Mouse (Mus musculus) neural tube, embryonic 13.5 days (tissue): Measurements from ENCODE around the gene Gm21616. TPM values are rescaled to one million over a fixed set of nuclear protein-coding genes. Genes with fewer than 3 reads are reported as not detected.
"Not testable (repeated sequence)": the region's sequence is repeated elsewhere in the genome, so short reads cannot be mapped to it uniquely, and the experiment has no call there.

Experiments used
- ATAC-seq: fragments of 200-750 bp; cut with Nextera tagmentation; 2 replicates; pipeline ENCODE4 v1.8.0; 2017; ENCODE audit warnings: low read depth, mild to moderate bottlenecking, moderate TSS enrichment, moderate library complexity
- H3K27ac ChIP-seq: fragments of 300-500 bp; sonication (generic); replicated peaks from 2 replicates; pipeline ENCODE4 v1.5.1; 2015; ENCODE audit warnings: moderate library complexity, mild to moderate bottlenecking, inconsistent platforms
- H3K27me3 ChIP-seq: fragments of 300-500 bp; sonication (generic); 2 replicates; pipeline ENCODE4 v1.6.1; 2015; ENCODE audit warnings: mild to moderate bottlenecking, inconsistent platforms
- H3K36me3 ChIP-seq: fragments of 300-500 bp; sonication (generic); 2 replicates; pipeline ENCODE4 v1.6.1; 2015; ENCODE audit warnings: mild to moderate bottlenecking, inconsistent platforms
- H3K4me1 ChIP-seq: fragments of 300-500 bp; sonication (generic); replicated peaks from 2 replicates; pipeline ENCODE4 v1.6.1; 2015; ENCODE audit warnings: inconsistent platforms
- H3K4me2 ChIP-seq: fragments of 300-500 bp; sonication (generic); 2 replicates; pipeline ENCODE4 v1.6.1; 2015; ENCODE audit warnings: inconsistent platforms, mild to moderate bottlenecking, moderate library complexity
- H3K4me3 ChIP-seq: fragments of 300-500 bp; sonication (generic); 2 replicates; pipeline ENCODE4 v1.5.1; 2015; ENCODE audit warnings: mild to moderate bottlenecking, inconsistent platforms
- H3K9ac ChIP-seq: fragments of 300-500 bp; sonication (generic); 2 replicates; pipeline ENCODE4 v1.6.1; 2015; ENCODE audit warnings: moderate library complexity, mild to moderate bottlenecking, inconsistent platforms
- H3K9me3 ChIP-seq: fragments of 300-500 bp; sonication (generic); 2 replicates; pipeline ENCODE4 v1.6.1; 2016; ENCODE audit warnings: inconsistent platforms
- WGBS: fragments of 180-500 bp; shearing (Covaris S2); methylation state at CpG from one replicate; pipeline ENCODE4 v1.1.7; 2015; 5-methylcytosine and 5-hydroxymethylcytosine counted together
- polyA plus RNA-seq: library from polyadenylated mRNA; unstranded; fragments of >200 nt; fragmentation: Nextera tagmentation; extraction: Ambion mirVana; gene quantifications from 2 replicates; pipeline ENCODE4 v1.2.1, GENCODE M21; 2015

Gm21616 gene
- not detected in 2 replicates for polyA plus RNA-seq

- H3K9me3 ChIP-seq, H3K9ac ChIP-seq, H3K4me2 ChIP-seq, H3K36me3 ChIP-seq, H3K27ac ChIP-seq, ATAC-seq, H3K4me3 ChIP-seq, H3K27me3 ChIP-seq, H3K4me1 ChIP-seq: not testable (repeated sequence)
- no CpG with 5 or more reads among the region's 4 CpGs for WGBS
Measured at GRCm38 (mm10) chrX:125435242-125435641, at the start of gene Gm21616. Gene Gm21616 (plus strand): TSS chrX:125435542.
